Mouse (Mus musculus) brain, embryonic 14.5 days (tissue): Measurements from ENCODE around the gene Sipa1l2.

Experiments used
- CTCF ChIP-seq: fragments of 200-500 bp; IDR thresholded peaks from 2 replicates; pipeline ENCODE4 v1.5.1; 2012; ENCODE audit warnings: inconsistent platforms, mild to moderate bottlenecking, moderate library complexity, borderline replicate concordance; ENCODE audit not compliant: insufficient read depth, insufficient read length; ENCODE audit errors: extremely low read depth
- POLR2A ChIP-seq: fragments of 200-500 bp; IDR thresholded peaks from 2 replicates; pipeline ENCODE4 v1.6.1; 2012; ENCODE audit warnings: mild to moderate bottlenecking, inconsistent platforms, borderline replicate concordance; ENCODE audit not compliant: poor library complexity, insufficient read depth, insufficient read length, severe bottlenecking; ENCODE audit errors: extremely low read depth

DNA sequence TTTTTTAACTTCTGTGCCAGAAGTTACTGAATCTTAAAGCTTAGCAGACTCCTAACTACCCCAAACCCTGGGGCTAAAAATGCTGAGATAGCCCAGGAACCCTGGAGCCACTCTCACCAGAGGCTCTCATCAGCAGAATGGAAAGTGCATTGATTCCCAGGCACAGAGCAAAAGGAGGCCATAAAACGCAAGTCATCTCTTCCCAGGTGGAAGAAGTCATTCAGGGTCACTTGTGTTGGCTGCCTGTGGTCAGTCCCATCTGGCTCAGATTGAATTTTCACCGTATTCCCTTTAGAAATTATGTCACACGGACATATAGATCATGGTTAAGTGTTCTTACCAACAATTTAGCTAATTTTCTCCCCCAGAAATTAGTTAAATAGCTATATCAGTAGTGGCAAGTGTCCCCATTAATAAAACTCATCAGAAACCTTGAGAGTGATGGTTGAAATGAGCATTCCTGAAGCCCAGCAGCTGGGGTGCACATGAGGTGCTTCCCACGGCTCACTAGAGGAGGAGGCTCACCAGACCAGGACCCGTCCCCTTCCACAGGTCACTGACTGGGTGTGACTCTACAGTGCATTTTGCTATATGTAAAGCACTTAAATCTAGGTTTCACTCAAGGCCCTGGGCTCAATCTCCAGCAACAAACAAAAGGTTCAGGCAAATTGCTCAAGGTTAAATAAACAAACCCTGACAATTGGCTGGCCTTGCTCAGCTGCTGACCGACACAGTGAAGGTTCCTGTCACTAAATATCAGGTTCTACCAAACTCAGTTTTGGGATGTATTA, 53.3 kb downstream of the Sipa1l2 start:
- no peak for TF ChIP-seq CTCF
- TF ChIP-seq POLR2A = no peak
